Mouse (Mus musculus) embryonic facial prominence, embryonic 13.5 days (tissue): ENCODE results near the gene Card9. TPM values are rescaled to one million over a fixed set of nuclear protein-coding genes. Genes with fewer than 3 reads are reported as not detected.
A peak's percentile ranks its signal among the peaks of the same experiment; 100 is the strongest.

Source experiments
- ATAC-seq: fragments of 200-750 bp; cut with Nextera tagmentation; 2 replicates; pipeline ENCODE4 v1.8.0; 2017; ENCODE audit warnings: low read depth; ENCODE audit not compliant: insufficient number of reproducible peaks, insufficient read depth, low FRiP score, low TSS enrichment
- H3K27ac ChIP-seq: fragments of 300-500 bp; sonication (generic); 2 replicates; pipeline ENCODE4 v1.5.1; 2015; ENCODE audit warnings: moderate library complexity, mild to moderate bottlenecking, inconsistent platforms
- H3K27me3 ChIP-seq: fragments of 300-500 bp; sonication (generic); 2 replicates; pipeline ENCODE4 v1.6.1; 2015; ENCODE audit warnings: mild to moderate bottlenecking, inconsistent platforms
- H3K36me3 ChIP-seq: fragments of 300-500 bp; sonication (generic); 2 replicates; pipeline ENCODE4 v1.6.1; 2015; ENCODE audit warnings: mild to moderate bottlenecking, inconsistent platforms
- H3K4me1 ChIP-seq: fragments of 300-500 bp; sonication (generic); 2 replicates; pipeline ENCODE4 v1.6.1; 2015; ENCODE audit warnings: inconsistent platforms
- H3K4me2 ChIP-seq: fragments of 300-500 bp; sonication (generic); 2 replicates; pipeline ENCODE4 v1.6.1; 2015; ENCODE audit warnings: moderate library complexity, mild to moderate bottlenecking, inconsistent platforms
- H3K4me3 ChIP-seq: fragments of 300-500 bp; sonication (generic); 2 replicates; pipeline ENCODE4 v1.5.1; 2015; ENCODE audit warnings: mild to moderate bottlenecking, inconsistent platforms
- H3K9ac ChIP-seq: fragments of 300-500 bp; sonication (generic); 2 replicates; pipeline ENCODE4 v1.6.1; 2015; ENCODE audit warnings: mild to moderate bottlenecking, inconsistent platforms
- H3K9me3 ChIP-seq: fragments of 300-500 bp; sonication (generic); 2 replicates; pipeline ENCODE4 v1.6.1; 2016; ENCODE audit warnings: inconsistent platforms
- WGBS: fragments of 180-500 bp; shearing (Covaris S2); methylation state at CpG from one replicate; pipeline ENCODE4 v1.1.7; 2015; ENCODE audit warnings: mixed read lengths; 5-methylcytosine and 5-hydroxymethylcytosine counted together
- polyA plus RNA-seq: library from polyadenylated mRNA; unstranded; fragments of >200 nt; fragmentation: Nextera tagmentation; extraction: Ambion mirVana; gene quantifications from 2 replicates; pipeline ENCODE4 v1.2.1, GENCODE M21; 2015

Card9 gene
- 0.81 and 1.3 TPM in 2 replicates for polyA plus RNA-seq

GRCm38 (mm10) chr2:26360772-26361171 lies at the start of gene Card9:
TSS of gene Card9 (minus strand) at chr2:26360918.
- Histone ChIP-seq H3K4me1 (no peaks in the 10 kb centered on the region), H3K27me3 (no peaks in the 10 kb centered on the region), H3K9me3 (no peaks in the 10 kb centered on the region), H3K4me2 (no peak within 1 kb of the TSS), H3K4me3 (no peak within 1 kb of the TSS), H3K36me3 (peaks cover 36% of the 10 kb centered on the region), H3K9ac (no peak within 1 kb of the TSS), H3K27ac (no peak within 1 kb of the TSS; the same call in 1 of the 2 replicates)
- WGBS, result 53% methylated on average over 3 of the region's 3 CpGs
- no peak for ATAC-seq

- Histone ChIP-seq H3K36me3 (peaks cover 64% of the 10 kb centered on the region), H3K4me1 (peaks cover 52% of the 10 kb centered on the region), H3K27ac (peak overlapping the region; percentile 80), H3K4me3 (no peak overlapping the region), H3K4me2 (no peak overlapping the region), H3K9me3 (no peaks in the 10 kb centered on the region), H3K27me3 (no peaks in the 10 kb centered on the region), H3K9ac (no peak overlapping the region)
- 71% methylated on average over 5 of the region's 5 CpGs for WGBS
- ATAC-seq, result no peak
Observed at GRCm38 (mm10) chr2:26410091-26410490, 49.4 kb upstream of the Card9 start.

- no peak for ATAC-seq
- Histone ChIP-seq H3K9me3 (no peaks in the 10 kb centered on the region), H3K27me3 (no peaks in the 10 kb centered on the region), H3K27ac (no peak overlapping the region), H3K4me2 (peak overlapping the region; percentile 97), H3K36me3 (peaks cover 62% of the 10 kb centered on the region), H3K9ac (peak overlapping the region; percentile 95; the same call in 1 of the 2 replicates), H3K4me3 (peak overlapping the region; percentile 94), H3K4me1 (peaks cover 58% of the 10 kb centered on the region)
- 58% methylated on average over 3 of the region's 3 CpGs for WGBS
Observed at GRCm38 (mm10) chr2:26409362-26409761, 48.6 kb upstream of the Card9 start.

- H3K4me2 ChIP-seq, result peak within 1 kb of the TSS; percentile 97
- WGBS, result under 1% methylated on average over 57 of the region's 57 CpGs
- peaks cover 57% of the 10 kb centered on the region for H3K36me3 ChIP-seq
- ATAC-seq, result peak; percentile 86
- H3K9ac ChIP-seq, result peak within 1 kb of the TSS; percentile 95
- H3K27ac ChIP-seq, result peak within 1 kb of the TSS; percentile 81
- H3K27me3 ChIP-seq, result no peaks in the 10 kb centered on the region
- peaks cover 58% of the 10 kb centered on the region for H3K4me1 ChIP-seq
- H3K4me3 ChIP-seq, result peak within 1 kb of the TSS; percentile 94
- no peaks in the 10 kb centered on the region for H3K9me3 ChIP-seq
Observed at GRCm38 (mm10) chr2:26408515-26409356, 48.0 kb upstream of the Card9 start, which contains the start of gene Inpp5e. TSS of gene Inpp5e (minus strand) at chr2:26409203.

GRCm38 (mm10) chr2:26403306-26403705 lies 42.6 kb upstream of the Card9 start:
- Histone ChIP-seq H3K4me2 (no peak overlapping the region), H3K36me3 (peaks cover 73% of the 10 kb centered on the region), H3K4me3 (no peak overlapping the region), H3K9me3 (no peaks in the 10 kb centered on the region), H3K4me1 (peaks cover 38% of the 10 kb centered on the region), H3K27ac (no peak overlapping the region), H3K27me3 (no peaks in the 10 kb centered on the region), H3K9ac (no peak overlapping the region)
- WGBS, result 84% methylated on average over 8 of the region's 8 CpGs
- no peak for ATAC-seq

GRCm38 (mm10) chr2:26402265-26402664 lies 41.5 kb upstream of the Card9 start:
- no peak for ATAC-seq
- H3K9ac ChIP-seq, result no peak overlapping the region
- H3K27ac ChIP-seq, result no peak overlapping the region
- no peaks in the 10 kb centered on the region for H3K9me3 ChIP-seq
- 86% methylated on average over 1 of the region's 1 CpGs for WGBS
- no peak overlapping the region for H3K4me3 ChIP-seq
- H3K36me3 ChIP-seq, result peaks cover 84% of the 10 kb centered on the region
- no peaks in the 10 kb centered on the region for H3K27me3 ChIP-seq
- H3K4me2 ChIP-seq, result no peak overlapping the region
- H3K4me1 ChIP-seq, result peaks cover 27% of the 10 kb centered on the region

- no peak overlapping the region for H3K27ac ChIP-seq
- peaks cover 15% of the 10 kb centered on the region for H3K4me1 ChIP-seq
- H3K4me3 ChIP-seq, result no peak overlapping the region
- no peaks in the 10 kb centered on the region for H3K27me3 ChIP-seq
- peaks cover 88% of the 10 kb centered on the region for H3K36me3 ChIP-seq
- WGBS, result 90% methylated on average over 4 of the region's 4 CpGs
- no peak overlapping the region for H3K9ac ChIP-seq
- H3K9me3 ChIP-seq, result no peaks in the 10 kb centered on the region
- ATAC-seq, result no peak
- no peak overlapping the region for H3K4me2 ChIP-seq
Observed at GRCm38 (mm10) chr2:26401023-26401422, 40.3 kb upstream of the Card9 start.

- 85% methylated on average over 5 of the region's 5 CpGs for WGBS
Observed at GRCm38 (mm10) chr2:26400296-26400695, 39.6 kb upstream of the Card9 start.

GRCm38 (mm10) chr2:26399647-26400046 lies 38.9 kb upstream of the Card9 start:
- WGBS, result 81% methylated on average over 5 of the region's 5 CpGs
- no peak overlapping the region for H3K9ac ChIP-seq
- no peak overlapping the region for H3K4me3 ChIP-seq
- H3K4me2 ChIP-seq, result no peak overlapping the region
- no peak overlapping the region for H3K27ac ChIP-seq
- H3K4me1 ChIP-seq, result peaks cover under 1% of the 10 kb centered on the region; the same call in 1 of the 2 replicates
- no peaks in the 10 kb centered on the region for H3K27me3 ChIP-seq
- no peaks in the 10 kb centered on the region for H3K9me3 ChIP-seq
- ATAC-seq, result no peak
- peaks cover 90% of the 10 kb centered on the region for H3K36me3 ChIP-seq

More at GRCm38 (mm10) chr2:26400296-26400695, 39.6 kb upstream of the Card9 start:
- Histone ChIP-seq H3K9ac (no peak overlapping the region), H3K4me3 (no peak overlapping the region), H3K36me3 (peaks cover 88% of the 10 kb centered on the region), H3K4me1 (peaks cover 7% of the 10 kb centered on the region), H3K27me3 (no peaks in the 10 kb centered on the region), H3K4me2 (no peak overlapping the region), H3K9me3 (no peaks in the 10 kb centered on the region), H3K27ac (no peak overlapping the region)
- ATAC-seq, result no peak

GRCm38 (mm10) chr2:26398978-26399377 lies 38.3 kb upstream of the Card9 start:
- Histone ChIP-seq H3K9ac (no peak overlapping the region), H3K36me3 (peaks cover 96% of the 10 kb centered on the region), H3K4me3 (no peak overlapping the region), H3K4me1 (no peaks in the 10 kb centered on the region), H3K27me3 (no peaks in the 10 kb centered on the region), H3K4me2 (no peak overlapping the region), H3K9me3 (no peaks in the 10 kb centered on the region), H3K27ac (no peak overlapping the region)
- no peak for ATAC-seq
- 86% methylated on average over 8 of the region's 8 CpGs for WGBS

GRCm38 (mm10) chr2:26391617-26392016 lies 30.9 kb upstream of the Card9 start:
- no peaks in the 10 kb centered on the region for H3K27me3 ChIP-seq
- peaks cover 22% of the 10 kb centered on the region for H3K4me1 ChIP-seq
- no peak overlapping the region for H3K27ac ChIP-seq
- H3K9ac ChIP-seq, result no peak overlapping the region
- ATAC-seq, result no peak
- no peak overlapping the region for H3K4me3 ChIP-seq
- peaks cover 75% of the 10 kb centered on the region for H3K36me3 ChIP-seq
- WGBS, result 89% methylated on average over 6 of the region's 6 CpGs
- H3K4me2 ChIP-seq, result no peak overlapping the region
- no peaks in the 10 kb centered on the region for H3K9me3 ChIP-seq

- H3K9me3 ChIP-seq, result no peaks in the 10 kb centered on the region
- peak overlapping the region; percentile 12; the same call in 1 of the 2 replicates for H3K4me2 ChIP-seq
- H3K27ac ChIP-seq, result no peak overlapping the region
- no peaks in the 10 kb centered on the region for H3K27me3 ChIP-seq
- H3K4me3 ChIP-seq, result no peak overlapping the region
- ATAC-seq, result no peak
- 81% methylated on average over 3 of the region's 3 CpGs for WGBS
- peaks cover 22% of the 10 kb centered on the region for H3K4me1 ChIP-seq
- H3K36me3 ChIP-seq, result peaks cover 75% of the 10 kb centered on the region
- no peak overlapping the region for H3K9ac ChIP-seq
Observed at GRCm38 (mm10) chr2:26390954-26391353, 30.2 kb upstream of the Card9 start.
